Comparison of ENCODE assay signal across 13 mouse cellular contexts in genomic region chr5:143933414-143933813, GRCm38 (mm10). TPM values are rescaled to one million over a fixed set of nuclear protein-coding genes. Genes with fewer than 3 reads are reported as not detected.
"Had no signal": no experiment of that assay in that cellular context is flagged by ENCODE, and none has a peak within 500 bp of the region (broad histone marks: within the 10 kb centered on the region; RNA-seq: fewer than 3 reads in every experiment).

No protein-coding gene starts in this region.

- DNase-seq: liver; liver, embryonic 13.5 days; liver, postnatal 0 days; spleen, adult 18-20 months; thymus, postnatal 36 days had no signal

- H3K27me3 ChIP-seq: limb, embryonic 12.5 days; liver, embryonic 13.5 days; lung, embryonic 15.5 days; megakaryocyte, embryonic 14.5 days had no signal

- H3K9me3 ChIP-seq: limb, embryonic 12.5 days; liver, embryonic 13.5 days; lung, embryonic 15.5 days; megakaryocyte, embryonic 14.5 days had no signal

- H3K27ac ChIP-seq: left cerebral cortex, adult 2 months; limb, embryonic 12.5 days; liver, embryonic 13.5 days; lung, embryonic 15.5 days; macrophage had no signal

- ATAC-seq: liver, postnatal 0 days; midbrain, embryonic 16.5 days had no signal

- H3K4me3 ChIP-seq: left cerebral cortex, adult 2 months; limb, embryonic 12.5 days; liver, embryonic 13.5 days; lung, embryonic 15.5 days; megakaryocyte, embryonic 14.5 days had no signal

- H3K9ac ChIP-seq: limb, embryonic 12.5 days; liver, embryonic 13.5 days; liver, postnatal 0 days; lung, embryonic 15.5 days had no signal

- H3K4me1 ChIP-seq: limb, embryonic 12.5 days; megakaryocyte, embryonic 14.5 days had no signal

- H3K4me2 ChIP-seq: limb, embryonic 12.5 days; liver, embryonic 13.5 days; lung, embryonic 15.5 days; midbrain, embryonic 11.5 days had no signal

RNA-seq across cellular contexts. Expression of gene Rsph10b, which starts 0.6 kb away (rescaled TPM):
- polyA plus RNA-seq: macrophage had no signal

RNA-seq across cellular contexts. Expression of gene Gm42421, which starts 5.4 kb away (rescaled TPM):
- polyA plus RNA-seq: liver, embryonic 13.5 days; liver, postnatal 0 days had no signal

RNA-seq across cellular contexts. Expression of gene Ankrd61, which starts 35.9 kb away (rescaled TPM):
- total RNA-seq: left cerebral cortex, adult 2 months; left cerebral cortex, postnatal 14 days had no signal
- polyA plus RNA-seq: liver, postnatal 0 days; macrophage had no signal
